Mouse (Mus musculus) right cerebral cortex, adult 2 months (tissue): ENCODE measurements around the gene Slc22a17.
A peak's percentile ranks its signal among the peaks of the same experiment; 100 is the strongest.
"Not testable (repeated sequence)": the region's sequence is repeated elsewhere in the genome, so short reads cannot be mapped to it uniquely, and the experiment has no call there.

Experiments used
- DNase-seq, 2 experiments: peaks; one replicate each; pipeline ENCODE4 v3.0.0; 2021 to 2022; ENCODE audit warnings: low spot score in 2 of 2

Gene Slc22a17

DNA sequence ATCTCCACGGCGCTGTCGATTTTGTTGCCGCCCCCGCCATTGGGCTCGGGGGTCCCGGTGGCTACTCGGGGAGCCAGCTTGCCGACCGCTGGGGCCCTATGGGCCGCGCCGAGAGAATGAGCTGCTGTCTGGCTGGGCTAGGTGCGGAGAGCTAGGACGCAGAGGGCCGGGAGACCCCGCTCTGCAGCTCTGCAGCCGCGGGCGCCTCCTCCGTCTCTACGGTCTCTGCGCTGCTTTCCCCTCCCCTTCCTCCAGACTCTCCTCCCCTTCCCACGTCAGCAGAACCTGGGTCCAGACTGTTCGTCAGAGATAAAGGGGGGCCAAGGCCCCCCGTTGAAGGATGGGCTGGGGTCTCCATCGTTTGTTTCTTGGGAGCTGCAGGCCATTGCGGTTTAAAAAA, at the start of gene Slc22a17:
Slc22a17 (minus strand) TSS at position 247 of the 400 bp plus-strand sequence.
- peak; percentile 82 to 83 for DNase-seq

DNA sequence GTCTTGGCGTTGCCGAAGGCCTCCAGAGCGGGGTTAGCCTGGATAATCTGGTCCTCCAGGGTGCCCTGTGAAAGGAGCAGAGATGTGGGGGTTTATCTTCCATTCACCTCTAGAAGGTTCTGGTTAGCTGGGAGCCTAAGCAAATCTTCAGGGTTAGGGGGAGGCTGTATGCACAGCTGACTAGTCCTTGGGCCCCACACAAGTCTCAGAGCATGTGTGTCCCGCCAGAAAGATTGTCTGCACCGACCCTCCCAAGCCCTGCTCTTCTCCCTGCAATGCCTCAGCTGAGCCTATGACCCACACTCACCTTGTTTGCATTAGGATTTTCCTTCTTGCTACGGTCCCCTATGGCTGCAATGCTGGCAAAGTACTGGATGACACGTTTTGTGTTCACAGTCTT, 49.8 kb upstream of the Slc22a17 start:
- no peak for DNase-seq

DNA sequence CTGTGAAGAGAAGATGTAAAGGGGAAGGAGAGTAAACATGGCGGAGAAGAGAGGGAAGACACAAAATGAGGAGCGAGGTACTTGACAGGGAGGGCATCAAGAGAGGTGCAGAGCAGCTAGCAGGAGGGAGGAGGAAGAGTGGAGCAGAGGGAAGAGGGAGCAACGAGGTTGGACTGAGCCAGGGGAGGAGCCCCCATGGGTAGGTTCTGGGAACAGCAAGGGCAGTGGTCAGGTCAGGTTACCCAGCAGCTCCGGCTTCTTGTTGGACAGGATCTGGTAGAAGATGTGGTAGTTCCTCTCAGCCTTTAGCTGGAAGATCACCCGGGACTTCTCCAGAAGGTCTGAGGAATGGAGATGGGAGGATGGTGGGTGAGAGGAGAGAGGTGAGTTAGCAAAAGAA, 48.6 kb upstream of the Slc22a17 start:
- DNase-seq: no peak

DNA sequence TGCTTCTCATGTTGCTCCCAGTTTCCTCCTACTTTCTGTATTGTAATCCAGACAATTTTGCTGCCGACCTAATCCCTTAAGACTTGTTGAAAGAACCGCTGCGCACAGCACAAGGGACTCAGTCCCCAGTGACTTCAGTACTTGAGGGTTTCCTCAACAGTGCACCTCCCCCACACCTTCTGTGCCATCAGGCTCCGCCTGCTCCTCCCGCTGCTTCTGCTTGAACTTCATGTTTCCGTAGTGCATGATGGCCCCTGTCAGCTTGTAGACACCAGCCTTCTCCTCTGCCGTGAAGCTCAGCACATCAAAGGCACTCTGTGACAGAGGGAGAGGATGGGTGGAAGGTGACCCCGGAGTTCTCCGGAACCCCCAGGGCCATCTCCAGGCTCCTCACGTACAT, 47.8 kb upstream of the Slc22a17 start:
- peak; percentile 22 to 34 for DNase-seq

DNA sequence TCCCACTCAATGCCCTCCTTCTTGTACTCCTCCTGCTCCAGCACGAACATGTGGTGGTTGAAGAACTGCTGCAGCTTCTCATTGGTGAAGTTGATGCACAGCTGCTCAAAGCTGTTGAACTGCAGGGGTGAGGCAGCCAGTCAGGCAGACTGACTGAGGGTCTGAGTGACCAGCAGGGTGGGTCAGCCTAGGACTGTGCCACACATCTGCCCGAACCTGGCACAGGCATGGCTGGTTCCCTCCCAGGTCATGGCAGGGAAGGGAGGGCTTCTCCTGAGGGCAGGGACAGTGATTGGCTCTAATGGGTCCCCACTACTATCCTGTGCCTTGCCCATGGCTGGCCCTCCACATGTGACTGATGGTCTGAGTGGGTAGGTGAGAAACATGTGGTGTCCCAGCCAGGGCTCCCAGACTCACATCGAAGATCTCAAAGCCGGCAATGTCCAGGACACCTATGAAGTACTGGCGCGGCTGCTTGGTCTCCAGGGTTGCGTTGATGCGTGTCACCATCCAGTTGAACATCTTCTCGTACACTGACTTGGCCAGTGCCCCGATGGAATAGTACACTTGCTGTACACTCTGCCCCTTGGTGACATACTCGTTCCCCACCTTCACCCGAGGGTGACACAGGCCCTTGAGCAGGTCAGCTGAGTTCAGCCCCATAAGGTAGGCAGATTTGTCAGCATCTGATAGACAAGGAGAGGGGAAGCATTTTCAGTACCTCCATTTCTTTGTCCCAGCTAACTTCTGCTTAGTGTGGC, 47.1 kb upstream of the Slc22a17 start:
- DNase-seq: not testable (repeated sequence)

DNA sequence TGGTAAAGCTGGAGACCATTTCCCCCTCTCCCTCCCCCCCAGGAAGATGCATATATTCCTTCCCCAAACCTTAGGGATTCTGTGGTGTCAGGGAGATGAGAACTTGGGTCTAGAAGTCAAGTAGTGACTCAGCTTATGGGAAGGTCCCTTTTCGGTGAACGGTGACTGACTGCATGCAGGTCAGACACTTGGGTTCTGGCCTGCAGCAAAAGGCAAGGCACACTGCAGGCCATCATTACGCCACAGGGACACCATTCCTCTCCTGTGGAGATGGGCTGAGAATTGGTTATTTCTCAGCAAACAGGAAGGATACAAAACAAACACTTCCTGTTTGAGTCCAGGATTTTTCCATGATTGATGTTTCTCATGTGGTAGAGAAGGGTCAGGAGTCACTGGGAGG, 46.3 kb upstream of the Slc22a17 start:
- DNase-seq: no peak

DNA sequence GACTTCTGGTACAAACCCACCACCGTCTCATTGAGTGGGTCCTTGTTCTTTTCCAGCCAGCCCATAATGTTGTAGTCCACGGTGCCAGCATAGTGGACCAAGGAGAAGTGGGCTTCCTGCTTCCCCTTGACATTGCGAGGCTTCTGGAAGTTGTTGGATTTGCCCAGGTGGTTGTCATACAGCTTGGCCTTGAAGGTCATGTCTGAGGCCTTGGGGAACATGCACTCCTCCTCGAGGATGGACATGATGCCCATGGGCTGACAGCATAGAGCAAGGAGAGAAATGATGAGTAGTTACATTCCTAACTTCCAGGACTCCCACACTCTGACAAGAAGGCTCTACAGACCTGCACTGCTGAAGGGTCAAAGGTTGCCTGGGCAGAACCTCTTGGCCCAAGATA, 45.6 kb upstream of the Slc22a17 start:
- DNase-seq: no peak

DNA sequence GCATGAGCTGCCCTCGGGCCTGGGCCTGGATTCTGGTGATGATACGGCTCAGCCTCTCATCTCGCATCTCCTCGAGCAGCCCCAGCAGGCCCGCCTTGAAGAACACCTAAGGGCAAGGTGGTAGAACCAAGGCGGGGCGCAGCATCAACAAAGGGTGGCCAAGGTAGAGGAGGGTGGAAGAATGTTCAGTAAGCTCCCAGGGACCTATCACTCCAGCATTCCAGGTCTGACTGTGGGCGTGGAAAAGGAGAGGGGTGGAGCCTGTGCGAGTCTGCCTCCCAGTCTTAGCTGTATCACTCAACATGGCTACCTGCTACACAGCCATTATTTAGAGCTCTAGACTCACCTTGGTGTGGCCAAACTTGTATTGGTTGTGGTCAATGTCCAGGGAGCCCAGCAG, 43.6 kb upstream of the Slc22a17 start:
- no peak for DNase-seq

DNA sequence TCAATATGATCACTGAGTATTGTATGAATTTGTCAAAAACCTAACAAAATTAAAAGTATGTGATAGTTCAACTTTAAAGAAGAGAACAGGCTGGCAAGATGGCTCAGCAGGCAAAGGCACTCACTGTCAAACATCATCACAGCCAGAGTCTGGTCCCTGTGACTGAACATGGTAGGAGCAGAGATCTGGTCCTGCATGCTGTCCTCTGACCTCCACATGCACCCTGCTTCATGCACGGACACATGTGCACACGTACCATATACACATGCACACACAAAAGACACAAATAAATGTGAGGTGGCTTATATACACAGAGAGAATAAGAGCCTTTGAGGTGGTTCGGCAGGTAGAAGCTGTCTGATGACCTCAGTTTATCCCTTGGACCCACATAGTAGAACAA, 42.5 kb upstream of the Slc22a17 start:
- no peak for DNase-seq

DNA sequence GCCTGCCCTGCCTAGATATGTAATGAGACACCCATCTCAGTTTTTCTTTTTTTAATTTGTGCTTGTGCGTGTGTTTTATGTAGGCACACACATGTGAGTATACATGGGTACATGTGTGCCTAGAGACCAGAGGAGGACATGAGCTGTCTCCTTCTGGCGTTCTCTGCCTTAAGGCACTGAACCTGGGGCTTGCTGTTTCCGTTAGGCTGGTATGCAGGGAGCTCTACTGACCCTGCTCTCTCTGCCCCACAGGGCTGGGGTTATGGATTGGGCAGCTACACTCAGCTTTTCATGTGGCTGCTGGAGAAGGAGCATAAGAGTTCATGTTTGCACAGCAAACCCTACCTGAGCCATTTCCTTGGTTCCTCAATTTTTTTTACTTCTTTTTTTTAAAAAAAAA, 41.5 kb upstream of the Slc22a17 start:
- DNase-seq: no peak

DNA sequence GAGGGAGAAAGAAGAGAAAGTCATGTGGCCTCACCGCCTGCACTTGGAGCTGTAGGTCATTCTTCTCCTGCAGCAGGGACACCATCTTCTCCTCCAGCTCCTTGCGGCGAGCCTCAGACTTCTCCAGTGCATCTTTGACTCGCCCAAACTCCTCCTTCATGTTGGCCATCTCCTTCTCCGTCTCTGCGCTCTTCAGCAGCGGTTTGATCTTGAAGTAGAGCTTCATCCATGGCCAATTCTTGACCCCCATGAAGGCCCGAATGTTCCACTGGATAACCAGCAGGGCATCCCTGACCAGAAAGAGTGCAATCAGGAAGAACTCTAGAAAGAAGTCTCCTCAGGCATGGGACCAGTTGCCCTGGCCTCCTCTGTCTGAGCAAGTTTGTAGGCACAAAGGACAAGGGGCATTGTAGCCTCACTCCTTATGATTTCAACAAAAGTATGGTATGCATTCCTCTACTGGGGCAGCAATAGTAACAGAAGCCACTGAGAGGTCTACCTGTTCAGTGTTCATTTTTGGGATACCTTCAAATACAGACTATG, 40.8 kb upstream of the Slc22a17 start:
- no peak for DNase-seq

DNA sequence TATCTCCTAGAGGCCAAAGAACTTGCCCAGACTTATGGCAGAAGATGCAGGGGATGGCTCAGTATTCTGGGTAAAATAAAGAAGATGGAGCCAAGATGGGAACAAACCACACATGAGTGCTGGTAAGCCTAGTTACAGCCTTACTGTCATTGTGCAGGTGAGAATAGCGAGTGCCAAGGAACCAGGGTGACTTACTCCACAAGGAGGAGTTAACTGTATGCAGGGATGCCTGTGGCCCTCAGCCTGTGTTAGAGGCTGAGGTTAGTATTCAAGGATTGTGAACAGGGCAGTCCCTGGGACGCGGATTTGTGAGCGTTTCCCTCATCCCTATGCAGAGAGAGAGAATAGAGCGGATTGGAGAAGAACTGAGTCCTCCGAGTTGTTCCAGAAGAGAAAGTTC, 38.7 kb upstream of the Slc22a17 start:
- no peak for DNase-seq

DNA sequence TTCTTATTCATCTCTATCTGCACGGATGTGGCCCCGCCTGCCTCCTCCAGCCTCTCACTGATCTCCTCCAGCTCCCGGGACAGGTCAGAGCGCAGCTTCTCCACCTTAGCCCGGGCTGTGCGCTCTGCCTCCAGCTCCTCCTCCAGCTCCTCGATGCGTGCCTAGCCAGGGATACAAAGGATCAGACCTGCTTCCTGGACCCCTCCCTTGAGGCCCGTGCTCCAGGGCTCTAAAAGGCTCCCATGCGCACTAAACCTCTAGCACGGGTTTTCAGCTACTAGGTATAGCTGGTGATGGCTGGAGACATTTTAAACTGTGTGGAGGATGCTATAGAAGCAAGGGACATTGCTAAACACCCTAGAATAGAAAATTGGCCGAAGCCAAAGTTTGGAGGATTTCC, 37.6 kb upstream of the Slc22a17 start:
- DNase-seq: no peak

DNA sequence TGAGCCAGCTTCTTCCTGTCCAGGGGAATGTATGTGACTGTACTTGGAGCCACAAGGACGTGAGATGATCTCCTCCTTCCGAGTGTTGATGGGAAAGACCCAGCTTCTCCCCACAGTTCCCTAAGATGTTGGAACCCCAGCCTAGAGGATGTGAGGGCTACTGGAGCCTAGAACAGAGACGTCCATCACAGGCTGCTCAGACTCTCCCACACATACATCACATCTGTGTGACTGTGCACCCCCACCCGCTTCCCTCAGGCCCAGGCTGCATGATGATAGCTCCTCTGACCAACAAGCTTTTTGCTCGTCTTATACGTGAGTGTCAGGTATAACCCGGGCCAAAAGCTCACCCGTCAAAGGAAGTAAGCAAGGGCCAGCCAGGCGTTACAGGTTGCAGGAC, 35.8 kb upstream of the Slc22a17 start:
- DNase-seq: no peak

DNA sequence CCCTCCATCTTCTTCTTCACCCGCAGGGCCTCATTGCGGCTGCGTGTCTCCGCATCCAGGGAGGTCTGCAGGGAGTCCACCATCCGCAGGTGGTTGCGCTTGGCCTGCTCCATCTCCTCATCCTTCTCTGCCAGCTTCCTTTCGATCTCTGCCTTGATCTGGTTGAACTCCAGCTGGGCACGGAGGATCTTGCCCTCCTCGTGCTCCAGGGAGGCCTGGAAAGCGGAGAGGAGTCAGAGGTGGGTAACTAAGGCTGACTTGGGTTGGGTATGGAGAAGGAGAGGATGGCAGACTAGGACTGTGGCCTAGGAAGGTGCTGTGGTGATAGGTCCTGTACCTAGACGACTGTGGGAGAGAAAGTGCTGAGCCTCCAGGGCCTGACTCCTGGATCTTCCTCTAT, 34.1 kb upstream of the Slc22a17 start:
- not testable (repeated sequence) for DNase-seq

DNA sequence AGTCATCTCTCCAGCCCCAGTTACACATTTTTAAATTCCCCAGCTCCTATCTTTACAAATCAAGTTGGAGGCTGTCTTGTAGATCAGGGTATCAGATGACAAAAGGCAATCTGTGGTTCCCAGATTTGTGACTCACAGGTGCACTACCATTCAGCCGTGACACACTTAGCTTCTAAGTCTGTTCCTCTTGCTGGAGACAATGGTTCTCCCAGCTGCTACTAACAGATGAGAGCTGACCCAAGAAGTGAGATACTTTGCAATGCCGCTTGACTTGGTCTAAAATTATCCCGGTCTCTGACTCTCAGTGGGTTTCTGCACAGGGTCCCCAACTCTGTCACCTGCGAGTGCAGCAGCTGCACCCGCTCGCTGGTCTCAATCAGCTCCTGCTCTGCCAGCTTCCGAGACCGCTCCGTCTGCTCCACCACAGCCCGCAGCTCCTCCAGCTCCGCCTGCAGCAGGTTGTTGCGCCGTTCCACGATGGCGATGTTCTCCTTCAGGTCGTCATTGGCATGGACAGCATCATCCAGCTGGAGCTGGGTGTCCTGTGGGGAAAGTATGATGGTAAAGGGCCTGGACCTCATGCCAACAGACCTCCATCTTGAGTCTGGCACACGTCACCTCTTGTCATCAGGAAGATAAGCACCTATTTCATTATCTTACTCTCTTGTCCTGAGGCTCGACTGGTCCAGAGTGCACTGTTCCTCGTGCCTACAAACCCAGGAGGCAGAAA, 33.2 kb upstream of the Slc22a17 start:
- no peak for DNase-seq

DNA sequence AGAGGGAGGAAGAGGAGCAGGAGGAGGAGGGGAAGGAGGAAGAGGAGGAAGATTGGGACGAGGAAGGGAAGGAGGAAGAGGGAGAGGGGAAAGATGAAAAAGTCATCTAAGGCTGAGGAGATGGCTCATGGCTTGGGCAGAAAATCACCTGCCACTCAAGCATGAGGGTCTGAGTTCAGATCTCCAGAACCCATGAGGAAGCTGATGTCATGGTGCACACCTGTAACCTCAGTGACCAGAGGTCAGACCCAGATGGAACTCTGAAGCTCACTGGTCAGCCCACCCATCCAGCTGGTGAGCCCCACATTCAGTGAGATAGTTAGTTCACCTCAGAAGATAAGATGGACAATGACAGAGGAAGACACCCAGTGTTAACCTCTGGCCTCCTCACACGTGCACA, 32.0 kb upstream of the Slc22a17 start:
- no peak for DNase-seq

DNA sequence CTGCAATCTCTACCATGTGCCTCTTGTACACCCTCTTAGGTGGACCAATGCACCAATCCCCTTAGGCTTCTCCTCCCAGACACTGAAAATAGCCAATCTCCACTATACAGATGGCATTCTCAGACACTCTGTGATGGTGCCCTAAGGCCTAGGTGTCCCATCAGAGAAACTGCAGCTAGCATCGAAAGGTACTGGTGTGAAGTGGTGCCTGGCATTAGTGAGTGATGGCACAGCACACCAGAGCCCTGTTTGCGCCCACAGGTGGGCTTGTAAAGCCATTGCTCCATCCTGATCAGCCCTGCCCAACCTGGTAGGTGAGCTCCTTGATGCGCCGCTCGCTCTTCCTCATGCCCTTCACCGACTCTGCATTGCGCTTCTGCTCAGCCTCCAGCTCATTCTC, 31.0 kb upstream of the Slc22a17 start:
- no peak for DNase-seq

DNA sequence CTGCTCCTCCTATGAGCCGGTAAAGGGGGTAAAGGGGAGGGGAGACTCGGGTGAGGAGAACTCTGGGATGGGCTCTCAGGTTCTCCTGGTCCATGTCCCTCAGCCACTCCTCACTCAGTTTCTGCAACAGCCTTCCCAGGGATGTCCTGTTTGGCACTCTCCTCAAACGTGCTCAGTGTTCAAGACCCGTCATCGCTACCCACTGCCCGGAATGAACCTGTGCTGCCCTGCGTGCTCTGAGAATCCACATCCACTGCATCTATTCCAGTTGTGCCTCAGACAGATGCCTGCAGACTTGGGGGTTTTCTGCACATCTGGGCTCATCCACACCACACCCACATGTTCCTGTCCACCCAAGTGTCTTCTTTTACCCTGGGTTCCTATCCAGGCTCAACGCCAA, 29.5 kb upstream of the Slc22a17 start:
- DNase-seq: no peak

DNA sequence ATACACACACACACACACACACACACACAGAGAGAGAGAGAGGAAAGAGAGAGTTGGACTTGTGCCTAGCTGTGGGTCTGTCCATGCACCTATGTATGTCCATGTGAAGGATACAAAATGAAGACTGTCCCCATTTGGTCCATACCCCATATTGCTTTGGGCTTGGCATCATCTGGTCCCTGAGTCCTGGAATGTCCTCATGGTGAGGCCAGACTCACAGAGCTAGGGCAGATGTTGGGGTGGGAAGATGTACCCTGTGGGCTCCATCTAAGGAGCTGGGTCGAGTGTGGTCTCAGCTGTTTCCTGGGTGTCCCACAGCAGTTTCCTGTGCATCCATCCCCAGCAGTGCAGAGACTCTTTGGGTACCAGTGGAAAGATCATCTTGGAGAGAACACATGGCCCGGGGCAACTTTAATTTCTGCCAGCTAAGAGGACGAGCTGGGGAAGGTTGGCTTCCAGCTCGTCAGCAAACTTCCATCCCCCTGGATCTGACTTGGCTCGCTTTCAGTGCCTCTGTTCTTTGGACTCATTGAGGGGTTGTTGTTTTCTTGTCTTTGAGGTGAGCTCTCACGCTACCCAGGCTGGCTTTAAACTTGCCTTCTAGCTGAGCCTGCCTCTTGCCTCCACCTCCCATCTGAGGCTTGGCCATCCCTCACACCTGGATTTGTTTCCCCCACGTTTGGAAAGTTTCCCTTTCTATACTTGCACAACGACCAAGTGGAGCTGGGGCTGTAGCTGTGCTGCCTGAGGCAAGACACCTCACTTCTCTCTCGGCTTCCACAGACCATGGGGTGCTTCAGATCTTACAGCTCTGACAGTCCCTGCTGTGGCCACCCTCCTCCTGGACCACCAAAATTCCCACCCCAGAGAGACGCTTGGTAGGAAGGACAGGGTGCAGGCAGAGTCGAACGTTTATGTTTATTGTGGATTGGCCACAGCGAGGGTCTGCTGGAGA, 28.4 kb upstream of the Slc22a17 start:
- DNase-seq: no peak

DNA sequence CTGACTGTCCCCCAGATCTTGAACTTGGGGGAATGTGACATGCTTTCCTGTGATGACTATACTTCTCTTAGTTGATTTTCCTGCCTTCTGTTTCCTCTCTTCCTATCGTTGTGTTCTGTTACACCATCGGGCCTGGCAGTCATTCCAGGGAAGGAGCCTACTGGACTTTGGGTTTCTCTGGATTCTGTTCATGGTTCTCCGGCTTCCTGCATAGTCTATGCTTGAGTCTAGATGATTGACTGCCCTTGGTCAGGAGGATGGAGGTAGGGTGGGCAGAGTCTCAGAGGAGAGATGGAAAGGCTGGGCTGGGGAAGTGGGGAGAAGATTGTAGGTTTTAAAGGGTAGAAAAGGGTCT, 27.2 kb upstream of the Slc22a17 start:
- DNase-seq: no peak
